Mouse (Mus musculus) brain, embryonic 14.5 days (tissue): Measurements from ENCODE around the gene Bcat2. TPM values are rescaled to one million over a fixed set of nuclear protein-coding genes. Genes with fewer than 3 reads are reported as not detected.

ENCODE experiments used
- DNase-seq: peaks from one replicate; pipeline ENCODE4 v3.0.0-alpha.2; 2011; ENCODE audit warnings: low read depth
- CTCF ChIP-seq: fragments of 200-500 bp; IDR thresholded peaks from 2 replicates; pipeline ENCODE4 v1.5.1; 2012; ENCODE audit warnings: inconsistent platforms, mild to moderate bottlenecking, moderate library complexity, borderline replicate concordance; ENCODE audit not compliant: insufficient read depth, insufficient read length; ENCODE audit errors: extremely low read depth
- POLR2A ChIP-seq: fragments of 200-500 bp; IDR thresholded peaks from 2 replicates; pipeline ENCODE4 v1.6.1; 2012; ENCODE audit warnings: mild to moderate bottlenecking, inconsistent platforms, borderline replicate concordance; ENCODE audit not compliant: poor library complexity, insufficient read depth, insufficient read length, severe bottlenecking; ENCODE audit errors: extremely low read depth
- polyA plus RNA-seq: library from polyadenylated mRNA; depleted of rRNA; stranded (reverse); fragments of >200 nt; gene quantifications from 2 replicates; pipeline ENCODE4 v1.2.3, GENCODE M21; 2012

Bcat2 gene
- polyA plus RNA-seq, 1 experiment: 29.5 TPM

DNA sequence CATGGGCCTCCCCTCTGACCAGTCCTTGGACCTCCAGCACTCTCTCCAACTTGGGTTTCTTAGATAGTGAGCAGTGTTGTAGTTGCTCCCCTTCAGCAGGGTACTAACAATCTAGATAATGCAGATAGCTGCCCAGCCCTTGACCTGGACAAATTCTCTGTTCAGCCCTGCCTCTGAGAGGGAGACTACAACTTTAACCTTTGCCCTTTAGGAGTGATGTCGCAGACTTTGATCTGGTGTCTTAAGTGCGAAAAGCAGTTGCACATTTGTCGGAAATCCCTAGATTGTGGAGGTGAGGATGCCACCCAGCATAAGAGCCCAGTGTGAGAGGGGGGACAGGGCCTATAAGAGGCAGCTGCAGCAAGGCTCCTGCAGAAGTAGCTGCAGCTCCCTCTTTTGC is 54.8 kb downstream of the Bcat2 start:
- TF ChIP-seq CTCF (no peak), POLR2A (no peak)
- no peak for DNase-seq

GRCm38 (mm10) chr7:45625481-45625880 is 55.5 kb downstream of the Bcat2 start:
- TF ChIP-seq POLR2A (no peak), CTCF (no peak)
- DNase-seq: no peak

DNA sequence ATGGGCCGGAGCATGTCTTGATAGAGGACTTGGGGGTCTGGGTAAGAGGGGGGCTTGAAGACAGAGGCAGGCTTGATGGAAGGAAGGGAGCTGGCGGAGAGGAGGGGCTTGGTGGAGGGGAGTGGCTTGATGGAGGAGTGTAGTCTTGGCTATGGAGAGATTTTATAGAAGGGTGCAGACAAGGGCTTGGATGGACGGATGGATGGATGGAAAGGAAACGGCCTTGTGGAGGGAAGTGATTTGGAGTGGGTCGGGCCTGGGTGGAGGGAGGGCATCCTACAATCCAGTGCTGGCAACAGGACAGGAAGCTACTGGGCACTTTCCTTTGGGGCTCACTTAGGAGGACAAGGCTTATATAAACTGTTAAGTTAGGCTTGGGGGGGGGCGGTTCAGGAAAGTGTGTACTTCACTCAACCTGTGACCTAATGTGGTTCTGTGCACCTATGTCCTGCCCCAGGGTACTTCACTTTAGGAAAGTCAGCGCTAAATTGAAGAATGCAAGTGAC is 56.7 kb downstream of the Bcat2 start:
- TF ChIP-seq POLR2A (no peak), CTCF (no peak)
- DNase-seq: no peak

GRCm38 (mm10) chr7:45627261-45627660 is 57.3 kb downstream of the Bcat2 start, which contains the start of gene Rasip1:
Rasip1 (plus strand) TSS chr7:45627488.
- DNase-seq: no peak
- no peak for TF ChIP-seq POLR2A
- TF ChIP-seq CTCF: no peak

- TF ChIP-seq CTCF (peak; percentile 91), POLR2A (peak; percentile 79)
These were observed 58.7 kb downstream of the Bcat2 start for GRCm38 (mm10) chr7:45628364-45629294.

GRCm38 (mm10) chr7:45630064-45630907 is 60.3 kb downstream of the Bcat2 start:
- no peak for TF ChIP-seq CTCF
- TF ChIP-seq POLR2A: no peak
- DNase-seq: peak; percentile 31

More at GRCm38 (mm10) chr7:45628364-45629294, 58.7 kb downstream of the Bcat2 start:
- peak; percentile 93 for DNase-seq

DNA sequence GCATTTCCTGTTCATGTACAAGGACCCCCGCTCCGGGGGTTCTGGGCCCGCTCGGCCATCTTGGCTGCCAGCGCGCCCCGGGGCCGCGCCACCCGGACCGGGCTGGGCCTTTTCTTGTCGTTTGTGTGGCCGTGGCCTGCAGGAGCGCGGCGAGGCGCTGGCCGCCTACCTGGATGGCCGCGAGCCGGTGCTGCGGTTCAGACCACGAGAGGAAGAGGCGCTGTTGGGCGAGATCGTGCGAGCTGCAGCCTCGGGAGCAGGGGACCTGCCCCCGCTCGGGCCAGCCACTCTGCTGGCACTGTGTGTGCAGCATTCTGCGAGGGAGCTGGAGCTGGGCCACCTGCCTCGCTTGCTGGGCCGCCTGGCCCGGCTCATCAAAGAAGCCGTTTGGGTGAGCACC is 62.5 kb downstream of the Bcat2 start:
- peak; percentile 37 for DNase-seq
- 0 out of 2 replicates have a peak, but pooled peaks have one; percentile 4 for TF ChIP-seq CTCF
- TF ChIP-seq POLR2A: no peak

DNA sequence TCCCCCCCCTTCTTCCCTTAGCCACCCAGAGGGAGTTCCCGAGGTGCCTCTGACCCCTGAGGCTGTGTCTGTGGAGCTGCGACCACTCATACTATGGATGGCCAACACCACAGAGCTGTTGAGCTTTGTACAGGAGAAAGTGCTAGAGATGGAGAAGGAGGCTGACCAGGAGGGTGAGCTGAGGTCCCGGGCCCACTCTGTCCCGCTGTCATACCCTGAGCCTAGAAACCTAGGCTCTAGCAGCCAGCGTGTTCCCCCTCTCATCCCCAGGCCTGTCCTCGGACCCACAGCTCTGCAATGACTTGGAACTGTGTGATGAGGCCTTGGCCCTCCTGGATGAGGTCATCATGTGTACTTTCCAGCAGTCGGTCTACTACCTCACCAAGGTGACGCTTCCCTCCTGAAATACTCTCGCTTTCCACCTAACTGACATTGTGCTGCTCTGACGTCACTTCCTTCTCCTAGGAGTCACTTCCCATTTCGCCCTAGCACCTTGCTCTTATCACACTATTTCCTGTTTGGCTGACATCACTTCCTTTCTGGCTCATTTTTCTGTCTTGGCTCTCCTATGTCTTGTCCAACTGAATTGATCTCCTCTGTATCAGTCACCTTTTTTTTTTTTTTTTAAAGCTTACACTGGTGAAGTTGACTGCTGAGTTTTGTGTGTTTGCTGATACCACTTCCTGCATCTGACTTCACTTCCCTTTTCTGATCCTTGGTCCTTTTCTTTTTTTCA is 65.2 kb downstream of the Bcat2 start:
- TF ChIP-seq POLR2A: no peak
- no peak for TF ChIP-seq CTCF

GRCm38 (mm10) chr7:45635711-45636688 is 66.0 kb downstream of the Bcat2 start:
- no peak for TF ChIP-seq CTCF
- TF ChIP-seq POLR2A: no peak

More for the DNA sequence above, 65.2 kb downstream of the Bcat2 start:
- DNase-seq: no peak

More at GRCm38 (mm10) chr7:45635711-45636688, 66.0 kb downstream of the Bcat2 start:
- DNase-seq: no peak
